Mouse (Mus musculus): ENCODE measurements around the gene Nudt1. TPM values are rescaled to one million over a fixed set of nuclear protein-coding genes. Genes with fewer than 3 reads are reported as not detected.
"Not testable (repeated sequence)": the region's sequence is repeated elsewhere in the genome, so short reads cannot be mapped to it uniquely, and the experiment has no call there.

The Nudt1 gene
- polyA plus RNA-seq, 1 experiment from 2014 or later = 47.1 TPM

DNA sequence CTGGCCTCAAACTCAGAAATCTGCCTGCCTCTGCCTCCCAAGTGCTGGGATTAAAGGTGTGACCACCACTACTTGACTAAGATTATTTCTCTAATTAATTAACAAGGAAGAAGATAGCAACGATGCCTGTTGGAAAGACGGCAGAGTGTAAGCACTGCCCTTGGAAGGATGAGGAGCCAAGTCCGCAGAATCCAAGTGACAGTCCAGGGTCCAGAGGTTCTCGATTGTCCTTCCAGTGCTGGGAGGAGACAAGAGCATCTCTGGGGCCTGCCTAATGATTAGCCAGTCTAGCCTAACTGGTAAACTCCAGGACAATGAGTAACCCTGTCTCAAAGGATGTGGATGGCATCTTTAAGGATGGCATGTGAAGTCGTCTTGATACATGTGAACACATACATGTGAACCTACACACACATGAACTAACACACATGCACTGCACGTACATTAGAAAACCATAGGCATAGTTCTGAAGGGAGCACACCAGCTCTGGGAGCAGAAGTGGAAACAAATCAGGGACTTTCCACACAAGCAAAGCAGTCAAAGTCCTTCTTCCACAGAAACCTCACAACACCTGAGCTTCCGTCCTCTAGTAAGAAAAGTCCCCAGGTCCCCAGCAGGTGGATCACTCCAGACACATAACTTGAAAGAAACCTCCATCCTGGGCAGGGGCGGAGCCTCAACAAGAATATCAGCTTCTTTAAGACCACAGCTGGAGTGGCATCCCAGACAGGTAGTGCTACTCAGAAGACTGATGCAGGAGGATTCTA lies 29.5 kb downstream of the Nudt1 start:
- no peaks in the 10 kb centered on the region for H3K27me3 ChIP-seq (ENCODE audit: control insufficient read depth, insufficient read depth, low read length)
- H3K9me3 ChIP-seq (ENCODE audit: control insufficient read depth, low read length) = no peaks in the 10 kb centered on the region
- H3K9ac ChIP-seq (ENCODE audit: low read length) = no peak overlapping the region
- H3K4me2 ChIP-seq (ENCODE audit: low read depth) = no peak overlapping the region
- WGBS = 90% methylated on average over 8 of the region's 8 CpGs
- no peak for ATAC-seq (ENCODE audit: insufficient read depth, low FRiP score, low TSS enrichment)
- DNase-seq (ENCODE audit: low spot score) = no peak
- H3K4me3 ChIP-seq (ENCODE audit: low read depth, low read length) = no peak overlapping the region
- no peaks in the 10 kb centered on the region for H3K4me1 ChIP-seq (ENCODE audit: control insufficient read depth, insufficient read depth, low read length)
- peaks cover 16% of the 10 kb centered on the region for H3K36me3 ChIP-seq (ENCODE audit: control insufficient read depth, insufficient read depth, low read length)
- H3K27ac ChIP-seq (ENCODE audit: low read depth, low read length) = no peak overlapping the region

DNA sequence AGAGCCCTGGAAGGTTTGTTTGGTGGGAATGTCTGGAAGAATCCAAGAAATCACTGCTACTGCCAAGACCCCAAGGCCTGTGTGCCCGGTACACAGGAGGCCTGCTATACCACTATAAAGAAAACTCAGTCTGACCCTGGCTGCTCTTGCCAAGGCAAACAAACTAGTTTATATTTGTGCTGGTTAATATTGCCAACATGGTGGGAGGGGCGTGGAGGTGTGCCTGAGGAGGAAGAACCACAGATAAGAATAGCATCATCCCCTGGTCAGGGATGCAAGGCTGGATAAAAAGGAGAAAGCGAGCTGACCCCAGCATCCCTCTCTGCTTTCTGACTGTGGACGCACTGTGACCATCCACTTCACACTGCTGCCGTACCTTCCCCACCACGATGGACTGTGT lies 30.9 kb downstream of the Nudt1 start:
- DNase-seq (ENCODE audit: low spot score) = no peak
- H3K4me1 ChIP-seq (ENCODE audit: control insufficient read depth, insufficient read depth, low read length) = no peaks in the 10 kb centered on the region
- no peak for ATAC-seq (ENCODE audit: insufficient read depth, low FRiP score, low TSS enrichment)
- no peak overlapping the region for H3K4me3 ChIP-seq (ENCODE audit: low read depth, low read length)
- H3K4me2 ChIP-seq (ENCODE audit: low read depth) = no peak overlapping the region
- 95% methylated on average over 6 of the region's 6 CpGs for WGBS
- H3K27me3 ChIP-seq (ENCODE audit: control insufficient read depth, insufficient read depth, low read length) = no peaks in the 10 kb centered on the region
- H3K9me3 ChIP-seq (ENCODE audit: control insufficient read depth, low read length) = no peaks in the 10 kb centered on the region
- H3K9ac ChIP-seq (ENCODE audit: low read length) = no peak overlapping the region
- no peak overlapping the region for H3K27ac ChIP-seq (ENCODE audit: low read depth, low read length)
- peaks cover 19% of the 10 kb centered on the region for H3K36me3 ChIP-seq (ENCODE audit: control insufficient read depth, insufficient read depth, low read length)

DNA sequence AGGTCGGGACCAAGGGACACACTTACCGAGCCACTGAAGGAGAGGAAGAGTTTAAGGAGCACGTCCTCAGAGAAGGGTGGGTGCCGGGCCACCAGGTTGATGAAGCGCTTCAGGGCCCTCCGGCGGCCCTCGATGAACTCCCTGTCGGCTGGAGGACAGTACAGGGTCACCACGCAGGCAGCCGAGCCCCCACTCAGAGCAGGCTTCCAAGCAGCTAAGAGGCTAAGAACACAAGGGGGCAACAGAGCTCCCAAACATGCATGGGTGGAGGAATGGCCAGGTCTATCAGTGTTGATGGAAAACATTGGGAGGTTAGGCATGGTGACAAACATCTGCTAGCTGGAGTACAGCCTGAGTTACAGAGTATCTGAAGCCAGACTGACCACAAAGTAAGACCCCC lies 34.5 kb downstream of the Nudt1 start:
- Histone ChIP-seq H3K4me1 (ENCODE audit: control insufficient read depth, insufficient read depth, low read length) (no peaks in the 10 kb centered on the region), H3K9me3 (ENCODE audit: control insufficient read depth, low read length) (no peaks in the 10 kb centered on the region), H3K27me3 (ENCODE audit: control insufficient read depth, insufficient read depth, low read length) (no peaks in the 10 kb centered on the region), H3K27ac (ENCODE audit: low read depth, low read length) (no peak overlapping the region), H3K4me3 (ENCODE audit: low read depth, low read length) (no peak overlapping the region), H3K9ac (ENCODE audit: low read length) (no peak overlapping the region), H3K36me3 (ENCODE audit: control insufficient read depth, insufficient read depth, low read length) (peaks cover 15% of the 10 kb centered on the region), H3K4me2 (ENCODE audit: low read depth) (no peak overlapping the region)
- no peak for DNase-seq (ENCODE audit: low spot score)
- WGBS = 87% methylated on average over 11 of the region's 11 CpGs
- ATAC-seq (ENCODE audit: insufficient read depth, low FRiP score, low TSS enrichment) = no peak

DNA sequence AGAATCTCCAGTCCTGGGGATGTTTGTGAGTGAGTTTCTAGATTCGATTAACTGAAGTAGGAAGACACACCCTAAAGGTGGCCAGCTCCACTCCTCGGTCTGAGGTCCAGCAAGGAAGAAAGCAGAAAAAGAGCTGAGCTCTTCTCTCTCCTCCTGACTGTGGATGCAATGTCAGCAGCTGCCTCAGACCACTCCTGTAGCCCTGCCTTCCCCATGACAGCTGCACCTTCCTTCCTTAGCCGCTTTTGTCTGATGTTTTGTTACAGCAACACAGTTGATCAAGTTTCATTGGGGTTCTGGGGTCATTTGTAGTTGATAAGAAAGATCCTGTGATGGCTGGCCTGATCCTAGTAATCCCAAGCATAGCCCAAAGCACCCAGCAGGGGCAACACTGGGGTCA lies 36.0 kb downstream of the Nudt1 start:
- DNase-seq (ENCODE audit: low spot score) (no peak), ATAC-seq (ENCODE audit: insufficient read depth, low FRiP score, low TSS enrichment) (no peak)
- H3K27me3 ChIP-seq (ENCODE audit: control insufficient read depth, insufficient read depth, low read length) = no peaks in the 10 kb centered on the region
- no peak overlapping the region for H3K4me2 ChIP-seq (ENCODE audit: low read depth)
- H3K9me3 ChIP-seq (ENCODE audit: control insufficient read depth, low read length) = no peaks in the 10 kb centered on the region
- no peak overlapping the region for H3K4me3 ChIP-seq (ENCODE audit: low read depth, low read length)
- WGBS = 92% methylated on average over 3 of the region's 3 CpGs
- H3K27ac ChIP-seq (ENCODE audit: low read depth, low read length) = no peak overlapping the region
- no peaks in the 10 kb centered on the region for H3K4me1 ChIP-seq (ENCODE audit: control insufficient read depth, insufficient read depth, low read length)
- H3K36me3 ChIP-seq (ENCODE audit: control insufficient read depth, insufficient read depth, low read length) = peaks cover 10% of the 10 kb centered on the region
- H3K9ac ChIP-seq (ENCODE audit: low read length) = no peak overlapping the region

DNA sequence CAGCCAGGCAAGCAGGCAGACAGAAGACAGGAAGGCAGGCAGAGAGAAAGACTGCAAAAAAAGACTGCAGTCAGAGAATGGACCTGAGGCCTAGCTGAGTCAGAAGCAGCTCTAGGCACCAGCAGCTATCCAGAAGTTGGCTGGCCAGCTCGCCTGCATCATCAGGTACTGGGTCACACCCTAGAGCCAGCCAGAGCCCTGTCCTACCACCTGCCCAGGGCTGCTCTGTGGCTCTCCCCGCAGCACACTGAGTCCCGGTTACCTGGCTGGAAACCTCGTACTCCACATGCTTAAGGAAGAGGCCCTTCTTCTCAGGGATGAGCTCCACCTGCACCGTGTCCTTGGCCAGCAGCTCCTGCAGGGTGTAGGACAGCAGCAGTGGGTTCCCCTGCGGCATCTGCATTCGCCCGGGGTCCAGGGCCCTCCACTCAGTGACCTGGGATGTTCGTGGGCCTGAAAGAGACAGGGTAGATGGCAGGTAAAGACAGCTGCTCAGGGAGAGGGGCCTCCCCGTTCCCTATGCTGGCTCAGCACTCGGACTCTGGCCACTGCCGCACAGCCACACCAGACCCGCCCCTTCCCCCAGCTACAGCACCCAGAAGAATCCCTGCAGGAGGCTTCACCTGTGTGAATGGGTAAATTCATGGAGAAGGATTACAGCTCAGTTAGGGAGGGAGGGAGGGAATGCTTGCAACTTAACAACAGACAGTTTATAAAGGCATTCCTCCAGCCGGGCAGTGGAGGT lies 38.6 kb downstream of the Nudt1 start:
- Histone ChIP-seq H3K4me1 (ENCODE audit: control insufficient read depth, insufficient read depth, low read length) (no peaks in the 10 kb centered on the region), H3K4me3 (ENCODE audit: low read depth, low read length) (no peak overlapping the region), H3K9me3 (ENCODE audit: control insufficient read depth, low read length) (no peaks in the 10 kb centered on the region), H3K27ac (ENCODE audit: low read depth, low read length) (no peak overlapping the region), H3K4me2 (ENCODE audit: low read depth) (no peak overlapping the region), H3K9ac (ENCODE audit: low read length) (no peak overlapping the region; the same call in 1 of the 2 replicates), H3K36me3 (ENCODE audit: control insufficient read depth, insufficient read depth, low read length) (peaks cover 5% of the 10 kb centered on the region), H3K27me3 (ENCODE audit: control insufficient read depth, insufficient read depth, low read length) (no peaks in the 10 kb centered on the region)
- no peak for DNase-seq (ENCODE audit: low spot score)
- ATAC-seq (ENCODE audit: insufficient read depth, low FRiP score, low TSS enrichment) = no peak
- 84% methylated on average over 14 of the region's 14 CpGs for WGBS

DNA sequence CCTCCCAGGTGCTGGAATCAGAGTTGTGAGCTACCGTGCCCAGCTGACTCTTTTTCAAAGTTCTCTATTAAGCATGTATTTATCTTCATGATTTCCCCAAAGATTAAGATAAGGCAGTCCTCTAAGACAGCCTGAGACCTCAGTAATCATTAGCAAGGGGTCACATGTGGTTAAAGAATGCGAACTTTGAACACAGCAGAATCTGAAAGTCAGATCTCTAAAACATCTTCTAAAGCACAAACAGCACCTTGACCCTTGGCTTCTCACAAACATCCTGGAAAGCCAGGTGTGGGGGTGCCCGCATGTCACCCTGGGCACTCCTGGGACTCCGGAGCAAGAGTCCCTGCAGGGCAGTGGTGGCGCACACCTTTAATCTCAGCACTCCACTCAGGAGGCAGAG lies 43.0 kb downstream of the Nudt1 start:
- ATAC-seq (ENCODE audit: insufficient read depth, low FRiP score, low TSS enrichment) (no peak), DNase-seq (ENCODE audit: low spot score) (no peak)
- Histone ChIP-seq H3K4me2 (ENCODE audit: low read depth) (no peak overlapping the region), H3K9me3 (ENCODE audit: control insufficient read depth, low read length) (no peaks in the 10 kb centered on the region), H3K36me3 (ENCODE audit: control insufficient read depth, insufficient read depth, low read length) (no peaks in the 10 kb centered on the region), H3K27ac (ENCODE audit: low read depth, low read length) (no peak overlapping the region), H3K4me3 (ENCODE audit: low read depth, low read length) (no peak overlapping the region), H3K27me3 (ENCODE audit: control insufficient read depth, insufficient read depth, low read length) (no peaks in the 10 kb centered on the region), H3K4me1 (ENCODE audit: control insufficient read depth, insufficient read depth, low read length) (no peaks in the 10 kb centered on the region), H3K9ac (ENCODE audit: low read length) (no peak overlapping the region)
- 95% methylated on average over 5 of the region's 5 CpGs for WGBS

DNA sequence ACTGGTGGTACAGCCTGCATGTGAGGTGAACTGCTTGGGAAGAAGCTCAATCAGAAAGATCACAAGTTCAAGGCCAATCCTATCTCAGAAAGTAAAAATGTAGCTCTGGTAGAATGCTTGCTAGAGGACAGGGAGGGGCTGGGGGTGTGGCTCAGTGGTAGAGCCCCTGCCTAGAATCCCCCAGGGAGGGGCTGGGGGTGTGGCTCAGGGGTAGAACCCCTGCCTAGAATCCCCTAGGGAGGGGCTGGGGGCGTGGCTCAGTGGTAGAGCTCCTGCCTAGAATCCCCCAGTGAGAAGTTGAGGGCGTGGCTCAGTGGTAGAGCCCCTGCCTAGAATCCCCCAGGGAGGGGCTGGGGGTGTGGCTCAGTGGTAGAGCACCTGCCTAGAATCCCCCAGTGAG lies 46.7 kb downstream of the Nudt1 start:
- WGBS = 91% methylated on average over 2 of the region's 2 CpGs
- not testable (repeated sequence) for H3K4me3 ChIP-seq (ENCODE audit: low read depth, low read length); H3K36me3 ChIP-seq (ENCODE audit: control insufficient read depth, insufficient read depth, low read length); ATAC-seq (ENCODE audit: insufficient read depth, low FRiP score, low TSS enrichment); DNase-seq (ENCODE audit: low spot score); H3K4me1 ChIP-seq (ENCODE audit: control insufficient read depth, insufficient read depth, low read length); H3K4me2 ChIP-seq (ENCODE audit: low read depth); H3K9ac ChIP-seq (ENCODE audit: low read length); H3K27ac ChIP-seq (ENCODE audit: low read depth, low read length); H3K9me3 ChIP-seq (ENCODE audit: control insufficient read depth, low read length); H3K27me3 ChIP-seq (ENCODE audit: control insufficient read depth, insufficient read depth, low read length)

DNA sequence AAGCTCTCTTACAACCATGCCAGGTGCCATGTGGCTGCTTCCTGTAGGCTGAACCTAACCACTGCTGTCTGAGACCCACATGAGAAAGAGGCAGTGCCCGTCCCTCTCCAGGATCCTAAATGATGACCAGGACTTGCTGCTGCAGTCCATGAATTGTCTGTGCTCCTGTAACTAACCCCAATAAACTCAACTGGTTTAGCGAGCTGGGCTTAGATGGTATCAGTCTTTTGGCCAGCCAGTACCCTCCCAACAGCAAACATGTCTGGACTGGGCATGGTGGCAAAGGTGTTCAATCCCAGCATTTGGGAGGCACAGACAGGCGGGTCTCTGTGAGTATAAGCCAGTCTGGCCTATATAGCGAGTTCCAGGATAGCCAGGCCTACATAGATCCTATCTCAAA lies 47.5 kb downstream of the Nudt1 start:
- DNase-seq (ENCODE audit: low spot score) (no peak), ATAC-seq (ENCODE audit: insufficient read depth, low FRiP score, low TSS enrichment) (no peak)
- H3K27me3 ChIP-seq (ENCODE audit: control insufficient read depth, insufficient read depth, low read length) = no peaks in the 10 kb centered on the region
- no peak overlapping the region for H3K27ac ChIP-seq (ENCODE audit: low read depth, low read length)
- H3K4me2 ChIP-seq (ENCODE audit: low read depth) = no peak overlapping the region
- H3K36me3 ChIP-seq (ENCODE audit: control insufficient read depth, insufficient read depth, low read length) = no peaks in the 10 kb centered on the region
- 90% methylated on average over 4 of the region's 4 CpGs for WGBS
- no peak overlapping the region for H3K9ac ChIP-seq (ENCODE audit: low read length)
- H3K4me3 ChIP-seq (ENCODE audit: low read depth, low read length) = no peak overlapping the region
- H3K9me3 ChIP-seq (ENCODE audit: control insufficient read depth, low read length) = no peaks in the 10 kb centered on the region
- no peaks in the 10 kb centered on the region for H3K4me1 ChIP-seq (ENCODE audit: control insufficient read depth, insufficient read depth, low read length)

DNA sequence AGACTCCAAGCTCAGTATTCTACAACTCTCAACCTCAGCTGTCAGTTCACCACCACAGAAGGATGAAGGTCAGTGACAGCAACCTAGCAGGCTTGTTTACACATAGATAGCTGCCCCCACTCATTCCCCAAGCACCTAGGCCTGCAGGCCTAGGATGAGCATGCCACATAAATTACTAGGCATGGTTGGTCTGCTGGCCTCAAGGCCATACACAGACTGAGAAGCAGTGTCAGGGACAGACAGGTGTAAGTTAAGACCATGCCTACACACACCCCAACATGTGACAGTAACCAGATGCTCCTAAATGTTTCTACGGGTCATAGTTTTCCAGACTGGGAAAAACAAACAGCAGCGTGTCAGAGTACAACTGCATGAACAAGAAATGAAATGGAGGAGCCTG lies 48.0 kb downstream of the Nudt1 start:
- no peaks in the 10 kb centered on the region for H3K4me1 ChIP-seq (ENCODE audit: control insufficient read depth, insufficient read depth, low read length)
- no peak overlapping the region for H3K4me3 ChIP-seq (ENCODE audit: low read depth, low read length)
- H3K9me3 ChIP-seq (ENCODE audit: control insufficient read depth, low read length) = no peaks in the 10 kb centered on the region
- DNase-seq (ENCODE audit: low spot score) (no peak), ATAC-seq (ENCODE audit: insufficient read depth, low FRiP score, low TSS enrichment) (no peak)
- no peak overlapping the region for H3K9ac ChIP-seq (ENCODE audit: low read length)
- H3K27me3 ChIP-seq (ENCODE audit: control insufficient read depth, insufficient read depth, low read length) = no peaks in the 10 kb centered on the region
- WGBS = 94% methylated on average over 2 of the region's 2 CpGs
- no peak overlapping the region for H3K27ac ChIP-seq (ENCODE audit: low read depth, low read length)
- H3K36me3 ChIP-seq (ENCODE audit: control insufficient read depth, insufficient read depth, low read length) = no peaks in the 10 kb centered on the region
- H3K4me2 ChIP-seq (ENCODE audit: low read depth) = no peak overlapping the region

All from neural tube, embryonic 11.5 days (tissue).